Mouse (Mus musculus) liver, embryonic 13.5 days (tissue): ENCODE results near the gene Nrk. TPM values are rescaled to one million over a fixed set of nuclear protein-coding genes. Genes with fewer than 3 reads are reported as not detected.

Experiments
- ATAC-seq: fragments of 200-750 bp; cut with Nextera tagmentation; 2 replicates; pipeline ENCODE4 v1.8.0; 2017; ENCODE audit warnings: low read depth, mild to moderate bottlenecking, moderate number of reproducible peaks, moderate library complexity
- DNase-seq: peaks from one replicate; pipeline ENCODE4 v3.0.0; 2022
- H3K27ac ChIP-seq: fragments of 300-500 bp; sonication (generic); 2 replicates; pipeline ENCODE4 v1.5.1; 2015; ENCODE audit warnings: moderate library complexity, mild to moderate bottlenecking, inconsistent platforms
- H3K27me3 ChIP-seq: fragments of 300-500 bp; sonication (generic); 2 replicates; pipeline ENCODE4 v1.6.1; 2015; ENCODE audit warnings: mild to moderate bottlenecking, inconsistent platforms
- H3K36me3 ChIP-seq: fragments of 300-500 bp; sonication (generic); 2 replicates; pipeline ENCODE4 v1.6.1; 2015; ENCODE audit warnings: mild to moderate bottlenecking, inconsistent platforms
- H3K4me1 ChIP-seq: fragments of 300-500 bp; sonication (generic); replicated peaks from 2 replicates; pipeline ENCODE4 v1.6.1; 2015; ENCODE audit warnings: inconsistent platforms
- H3K4me2 ChIP-seq: fragments of 300-500 bp; sonication (generic); 2 replicates; pipeline ENCODE4 v1.6.1; 2015; ENCODE audit warnings: inconsistent platforms, mild to moderate bottlenecking, moderate library complexity
- H3K4me3 ChIP-seq: fragments of 300-500 bp; sonication (generic); replicated peaks from 2 replicates; pipeline ENCODE4 v1.5.1; 2015; ENCODE audit warnings: mild to moderate bottlenecking, inconsistent platforms
- H3K9ac ChIP-seq: fragments of 300-500 bp; sonication (generic); 2 replicates; pipeline ENCODE4 v1.6.1; 2015; ENCODE audit warnings: mild to moderate bottlenecking, inconsistent platforms
- H3K9me3 ChIP-seq: fragments of 300-500 bp; sonication (generic); replicated peaks from 2 replicates; pipeline ENCODE4 v1.6.1; 2016; ENCODE audit warnings: inconsistent platforms
- WGBS: fragments of 180-500 bp; shearing (Covaris S2); methylation state at CpG from one replicate; pipeline ENCODE4 v1.1.7; 2015; ENCODE audit not compliant: insufficient replicate concordance; 5-methylcytosine and 5-hydroxymethylcytosine counted together
- polyA plus RNA-seq: library from polyadenylated mRNA; unstranded; fragments of >200 nt; fragmentation: Nextera tagmentation; extraction: Ambion mirVana; gene quantifications from 2 replicates; pipeline ENCODE4 v1.2.1, GENCODE M21; 2015

Gene Nrk
- polyA plus RNA-seq, 1 experiment from 2014 or later, result 5.5 TPM

DNA sequence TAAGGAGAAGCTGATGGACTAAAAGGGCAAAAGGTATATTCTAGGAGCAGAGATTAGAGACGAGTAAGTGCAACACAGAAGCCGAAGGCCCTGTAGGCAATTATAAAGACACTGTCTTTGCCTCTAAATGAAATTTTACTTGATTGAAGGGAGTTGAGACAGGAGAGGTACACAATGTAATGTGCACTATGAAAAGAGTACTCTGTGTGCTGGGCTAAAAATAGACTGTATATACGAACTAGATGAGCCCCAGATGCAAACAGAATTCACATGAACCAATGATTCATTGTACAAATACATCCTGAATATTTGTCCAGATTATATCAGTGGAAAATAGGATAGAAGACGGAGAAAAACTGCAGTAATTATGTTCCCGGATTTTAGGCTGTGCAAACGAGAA lies 113.7 kb downstream of the Nrk start:
- H3K9ac ChIP-seq, result no peak overlapping the region
- no peaks in the 10 kb centered on the region for H3K27me3 ChIP-seq
- no peak overlapping the region for H3K4me3 ChIP-seq
- 63% methylated on average over 6 of the region's 6 CpGs for WGBS
- DNase-seq (no peak), ATAC-seq (no peak)
- H3K4me2 ChIP-seq, result no peak overlapping the region
- H3K36me3 ChIP-seq, result no peaks in the 10 kb centered on the region
- H3K27ac ChIP-seq, result no peak overlapping the region
- no peaks in the 10 kb centered on the region for H3K9me3 ChIP-seq
- H3K4me1 ChIP-seq, result no peaks in the 10 kb centered on the region

DNA sequence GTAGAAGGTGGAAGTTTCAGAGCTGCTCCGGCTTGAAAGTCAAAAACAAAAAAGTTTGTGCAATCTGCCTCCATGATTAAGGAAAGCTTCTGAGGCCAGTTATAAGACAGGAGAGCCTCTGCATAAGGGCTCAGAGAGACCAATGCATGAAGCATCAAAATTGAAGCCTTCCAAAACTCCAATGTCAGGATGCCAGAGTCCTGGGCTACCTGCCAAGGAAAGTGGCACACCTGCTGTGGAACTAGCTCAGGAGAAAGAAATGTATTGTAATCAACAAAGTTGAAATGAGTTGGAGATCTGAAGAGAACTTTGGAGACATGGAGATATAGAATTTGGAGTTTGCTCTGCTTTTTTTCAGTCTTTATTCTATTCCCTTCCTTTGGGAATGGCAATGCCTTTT lies 123.4 kb downstream of the Nrk start:
- Histone ChIP-seq H3K4me1 (no peaks in the 10 kb centered on the region), H3K27ac (no peak overlapping the region), H3K27me3 (no peaks in the 10 kb centered on the region), H3K9me3 (no peaks in the 10 kb centered on the region), H3K4me2 (no peak overlapping the region), H3K9ac (no peak overlapping the region), H3K4me3 (no peak overlapping the region), H3K36me3 (no peaks in the 10 kb centered on the region)
- no peak for DNase-seq
- 63% methylated on average over 1 of the region's 1 CpGs for WGBS
- ATAC-seq, result no peak

DNA sequence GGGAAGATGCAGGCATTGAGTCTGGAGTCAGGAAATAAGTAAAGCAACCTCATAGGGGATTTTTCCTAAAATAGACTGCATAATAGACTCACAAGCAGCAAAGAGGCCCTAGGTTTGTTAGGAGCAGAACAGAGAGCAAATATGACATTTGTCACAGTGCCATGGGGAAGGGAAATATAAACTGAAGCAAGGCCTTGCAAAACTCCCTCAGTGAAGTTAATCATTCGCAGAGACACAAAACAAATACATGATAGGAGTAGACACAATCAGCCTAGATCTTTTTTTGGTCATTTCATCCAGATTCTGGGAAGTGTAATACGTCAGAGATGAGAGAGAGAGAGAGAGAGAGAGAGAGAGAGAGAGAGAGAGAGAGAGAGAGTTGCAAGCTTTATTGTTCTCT lies 125.1 kb downstream of the Nrk start:
- no peaks in the 10 kb centered on the region for H3K27me3 ChIP-seq
- H3K9ac ChIP-seq, result no peak overlapping the region
- 55% methylated on average over 2 of the region's 2 CpGs for WGBS
- DNase-seq, result no peak
- no peaks in the 10 kb centered on the region for H3K36me3 ChIP-seq
- H3K4me2 ChIP-seq, result no peak overlapping the region
- H3K4me1 ChIP-seq, result no peaks in the 10 kb centered on the region
- no peaks in the 10 kb centered on the region for H3K9me3 ChIP-seq
- peak; percentile 36 for ATAC-seq
- no peak overlapping the region for H3K4me3 ChIP-seq
- no peak overlapping the region for H3K27ac ChIP-seq

DNA sequence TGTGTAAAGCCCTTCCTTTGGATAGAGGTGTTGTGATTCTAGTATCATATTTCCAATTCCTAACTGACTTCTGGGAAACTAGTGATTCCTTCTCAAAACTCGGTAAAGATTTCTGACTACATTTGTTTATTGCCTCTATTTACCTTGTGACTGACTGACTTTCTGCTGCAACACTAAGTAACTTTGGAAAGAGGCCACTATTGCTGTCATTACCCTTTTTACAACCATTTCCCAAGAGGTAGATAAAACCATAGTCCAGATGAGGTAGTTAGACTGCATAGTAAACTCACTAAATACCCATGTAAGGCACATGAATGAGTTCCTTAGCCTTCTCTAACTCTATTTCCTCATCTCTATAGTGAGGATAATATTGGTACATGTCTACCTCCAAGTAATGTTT lies 126.9 kb downstream of the Nrk start:
- Histone ChIP-seq H3K4me1 (no peaks in the 10 kb centered on the region), H3K4me2 (no peak overlapping the region), H3K4me3 (no peak overlapping the region), H3K27ac (no peak overlapping the region), H3K9me3 (no peaks in the 10 kb centered on the region), H3K27me3 (no peaks in the 10 kb centered on the region), H3K36me3 (no peaks in the 10 kb centered on the region), H3K9ac (no peak overlapping the region)
- ATAC-seq (no peak), DNase-seq (no peak)
- 61% methylated on average over 1 of the region's 1 CpGs for WGBS

DNA sequence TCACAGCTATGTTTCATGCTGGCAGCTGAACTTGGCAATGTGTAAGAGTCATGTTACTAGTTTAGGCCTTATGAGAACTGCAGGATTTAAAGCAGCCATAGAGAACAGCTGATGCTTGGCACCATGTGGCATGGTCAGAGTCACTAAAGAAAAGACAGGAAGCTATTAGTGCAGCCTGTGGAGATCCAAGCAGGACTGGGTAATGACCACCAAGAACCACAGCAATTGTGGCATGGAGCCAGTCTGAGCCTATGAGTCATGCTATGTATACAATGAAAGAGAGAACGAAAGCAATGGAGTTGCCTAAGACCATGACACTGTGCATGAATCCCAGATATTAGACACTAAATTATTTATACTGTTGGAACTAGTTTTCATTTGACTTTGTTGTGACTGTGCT lies 137.7 kb downstream of the Nrk start:
- ATAC-seq, result no peak
- Histone ChIP-seq H3K9me3 (no peaks in the 10 kb centered on the region), H3K36me3 (no peaks in the 10 kb centered on the region), H3K27ac (no peak overlapping the region), H3K27me3 (no peaks in the 10 kb centered on the region), H3K9ac (no peak overlapping the region), H3K4me3 (no peak overlapping the region), H3K4me2 (no peak overlapping the region), H3K4me1 (no peaks in the 10 kb centered on the region)
- no peak for DNase-seq
- 54% methylated on average over 1 of the region's 1 CpGs for WGBS

DNA sequence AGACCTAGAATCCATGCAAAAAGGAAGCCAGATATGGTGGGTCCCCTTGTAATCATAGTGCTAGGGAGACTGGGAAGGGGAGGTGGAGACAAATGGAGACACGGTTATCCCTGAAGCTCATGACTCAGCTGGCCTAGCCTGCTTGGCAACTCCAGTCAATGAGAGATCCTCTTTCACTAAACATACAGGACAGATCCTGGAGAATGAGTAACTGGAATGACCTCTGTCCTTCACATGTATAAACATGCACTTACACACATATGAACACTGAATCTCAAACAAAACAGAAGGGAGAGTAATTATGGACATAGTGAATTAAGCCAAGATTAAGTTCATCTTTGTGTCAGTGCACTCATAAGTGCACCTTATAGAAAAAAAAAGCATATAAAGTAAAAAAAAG lies 138.9 kb downstream of the Nrk start:
- H3K27me3 ChIP-seq, result no peaks in the 10 kb centered on the region
- no peak overlapping the region for H3K27ac ChIP-seq
- no peak for ATAC-seq
- H3K36me3 ChIP-seq, result no peaks in the 10 kb centered on the region
- H3K4me3 ChIP-seq, result no peak overlapping the region
- no peaks in the 10 kb centered on the region for H3K9me3 ChIP-seq
- no peak for DNase-seq
- H3K9ac ChIP-seq, result no peak overlapping the region
- H3K4me1 ChIP-seq, result no peaks in the 10 kb centered on the region
- WGBS, result 70% methylated on average over 1 of the region's 1 CpGs
- no peak overlapping the region for H3K4me2 ChIP-seq

Other genes starting within 250 kb of the Nrk start
- gene Serpina7, start 170.8 kb downstream of the Nrk start, polyA plus RNA-seq, result 3.6 and 4.2 TPM in 2 replicates
- gene 4930513O06Rik, start 171.8 kb downstream of the Nrk start, polyA plus RNA-seq, result not detected in 2 replicates